Mouse (Mus musculus): Measurements from ENCODE around the gene Sult2b1. TPM values are rescaled to one million over a fixed set of nuclear protein-coding genes. Genes with fewer than 3 reads are reported as not detected.

The Sult2b1 gene
- polyA plus RNA-seq, 1 experiment from 2014 or later: 9.7 TPM

DNA sequence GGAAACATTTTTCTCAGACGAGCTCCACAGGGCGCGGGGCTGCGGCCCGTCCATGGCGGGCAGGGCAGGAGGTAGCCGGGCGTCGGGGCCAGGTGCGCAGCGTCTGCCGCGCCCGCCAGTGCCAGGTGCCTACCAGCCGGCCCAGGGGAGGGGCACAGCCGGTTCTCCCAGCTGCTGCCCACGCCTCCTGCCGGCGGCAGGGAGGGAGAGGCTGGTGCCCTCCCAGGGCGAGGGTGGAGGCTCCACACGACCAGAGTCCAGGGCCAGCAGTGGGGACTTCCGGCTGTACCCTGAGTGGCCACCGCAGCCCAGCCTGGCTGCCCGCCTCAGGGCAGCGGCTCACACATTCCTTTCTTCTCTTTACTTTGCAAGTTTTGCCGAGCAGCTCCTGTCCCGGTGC lies 25.1 kb downstream of the Sult2b1 start:
- Histone ChIP-seq H3K27ac (no peak overlapping the region), H3K9me3 (no peaks in the 10 kb centered on the region), H3K9ac (no peak overlapping the region), H3K4me1 (no peaks in the 10 kb centered on the region), H3K27me3 (replicated peaks) (peaks cover 23% of the 10 kb centered on the region), H3K36me3 (replicated peaks) (no peaks in the 10 kb centered on the region), H3K4me3 (no peak overlapping the region), H3K4me2 (peak overlapping the region; percentile 18)
- no peak for ATAC-seq (replicated peaks)
- 11% methylated on average over 24 of the region's 27 CpGs for WGBS

DNA sequence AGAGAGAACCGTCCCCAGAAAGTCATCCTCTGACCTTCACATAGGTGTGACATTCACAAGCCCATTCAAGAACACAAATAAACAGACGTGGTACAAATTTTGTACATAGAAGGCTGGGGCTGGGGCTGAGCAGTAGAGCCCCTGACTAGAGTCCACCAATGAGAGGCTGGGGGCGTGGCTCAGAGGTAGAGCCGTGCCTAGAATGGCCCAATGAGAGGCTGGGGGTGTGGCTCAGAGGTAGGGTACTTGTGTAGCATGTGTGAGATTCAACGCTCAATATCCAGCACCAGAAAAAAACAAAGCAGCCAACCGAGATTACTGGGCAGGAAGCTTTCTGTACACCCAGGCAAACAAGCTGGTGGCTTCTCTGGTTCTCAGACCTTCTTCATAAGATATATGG lies 28.8 kb downstream of the Sult2b1 start:
- no peaks in the 10 kb centered on the region for H3K9me3 ChIP-seq
- H3K4me1 ChIP-seq: no peaks in the 10 kb centered on the region
- ATAC-seq (replicated peaks): no peak
- H3K27me3 ChIP-seq (replicated peaks): peaks cover 23% of the 10 kb centered on the region
- no peak overlapping the region for H3K4me3 ChIP-seq
- no peaks in the 10 kb centered on the region for H3K36me3 ChIP-seq (replicated peaks)
- H3K27ac ChIP-seq: no peak overlapping the region
- 63% methylated on average over 6 of the region's 6 CpGs for WGBS
- no peak overlapping the region for H3K9ac ChIP-seq
- H3K4me2 ChIP-seq: no peak overlapping the region

DNA sequence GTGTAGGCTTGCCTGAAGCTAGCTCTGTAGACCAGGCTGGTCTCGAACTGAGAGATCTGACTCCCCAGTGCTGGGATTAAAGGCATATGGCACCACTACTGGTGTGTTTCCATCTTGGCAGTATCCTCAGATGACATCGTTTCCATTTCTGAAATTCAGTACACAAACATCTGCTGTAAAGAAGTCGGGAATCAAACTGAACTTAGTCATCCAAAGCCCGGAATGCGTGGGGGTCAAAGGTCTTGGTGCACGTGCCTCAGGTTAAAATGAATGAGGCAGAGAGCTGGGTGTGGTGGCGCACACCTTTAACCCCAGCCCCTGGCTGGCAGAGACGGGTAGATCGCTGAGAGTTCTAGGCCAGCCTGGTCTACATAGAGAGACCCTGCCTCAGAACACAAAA lies 34.3 kb downstream of the Sult2b1 start:
- Histone ChIP-seq H3K27me3 (replicated peaks) (no peaks in the 10 kb centered on the region), H3K4me2 (no peak overlapping the region), H3K4me3 (no peak overlapping the region), H3K9me3 (no peaks in the 10 kb centered on the region), H3K9ac (no peak overlapping the region), H3K27ac (no peak overlapping the region), H3K4me1 (no peaks in the 10 kb centered on the region), H3K36me3 (replicated peaks) (no peaks in the 10 kb centered on the region)
- 87% methylated on average over 9 of the region's 9 CpGs for WGBS
- no peak for ATAC-seq (replicated peaks)

DNA sequence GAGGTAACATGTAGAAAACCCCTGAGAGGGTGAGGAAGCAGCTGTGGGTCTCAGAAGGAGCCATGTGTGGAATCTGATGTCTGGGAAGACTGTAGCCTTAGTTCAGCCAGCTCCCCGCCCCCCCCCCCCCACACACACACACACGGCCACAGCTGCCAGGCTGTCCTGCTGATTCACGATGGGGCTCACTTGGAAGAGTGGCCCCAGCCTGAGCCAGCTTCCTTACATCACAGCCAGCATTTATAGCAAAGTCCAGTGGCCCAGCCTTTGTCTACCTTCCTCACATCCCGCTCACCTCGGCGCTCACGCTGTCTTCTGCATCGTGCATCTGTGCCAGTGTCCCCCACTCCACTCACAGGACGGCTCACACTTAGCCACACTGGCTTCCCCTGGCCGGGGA lies 35.1 kb downstream of the Sult2b1 start:
- no peaks in the 10 kb centered on the region for H3K27me3 ChIP-seq (replicated peaks)
- no peak for ATAC-seq (replicated peaks)
- WGBS: 50% methylated on average over 10 of the region's 10 CpGs
- no peaks in the 10 kb centered on the region for H3K4me1 ChIP-seq
- no peak overlapping the region for H3K4me3 ChIP-seq
- no peak overlapping the region for H3K27ac ChIP-seq
- no peaks in the 10 kb centered on the region for H3K9me3 ChIP-seq
- no peak overlapping the region for H3K9ac ChIP-seq
- H3K4me2 ChIP-seq: no peak overlapping the region
- H3K36me3 ChIP-seq (replicated peaks): no peaks in the 10 kb centered on the region

DNA sequence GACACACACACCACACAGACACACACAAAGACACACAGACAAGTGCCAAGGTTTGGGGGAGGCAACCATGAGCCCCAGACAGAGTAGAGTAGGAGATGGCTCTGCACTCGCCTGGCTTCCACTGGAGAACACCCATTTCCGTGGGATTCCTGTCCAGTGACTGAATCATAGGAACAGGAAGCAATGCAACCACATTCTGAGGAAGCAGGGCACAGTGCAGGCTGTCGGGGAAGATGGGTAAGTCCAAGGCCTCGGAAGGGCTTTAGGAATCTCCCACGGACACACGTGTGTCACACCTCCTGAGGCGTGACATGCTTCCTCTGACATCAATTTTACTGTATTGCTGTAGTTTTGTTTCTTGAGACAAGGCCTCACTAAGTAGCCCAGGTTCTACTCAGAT lies 36.4 kb downstream of the Sult2b1 start:
- no peaks in the 10 kb centered on the region for H3K36me3 ChIP-seq (replicated peaks)
- WGBS: 81% methylated on average over 7 of the region's 7 CpGs

DNA sequence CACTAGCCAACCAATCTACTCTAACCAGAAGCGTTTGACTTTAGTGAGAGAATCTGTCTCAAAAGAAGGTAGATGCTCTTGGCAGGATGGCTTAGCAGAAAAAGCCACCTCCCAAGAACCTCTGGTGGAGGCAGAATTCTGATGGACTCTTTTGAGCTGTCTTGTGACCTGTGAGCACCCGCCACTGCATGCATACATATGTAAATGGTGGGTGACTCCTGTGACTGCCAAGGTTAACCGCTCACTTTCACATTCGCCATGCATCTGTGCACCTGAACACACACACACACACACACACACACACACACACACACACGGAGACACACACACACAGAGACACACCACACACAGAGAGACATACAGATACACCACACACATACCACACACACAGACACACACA lies 37.0 kb downstream of the Sult2b1 start:
- Histone ChIP-seq H3K27me3 (replicated peaks) (no peaks in the 10 kb centered on the region), H3K9ac (no peak overlapping the region), H3K27ac (no peak overlapping the region), H3K9me3 (no peaks in the 10 kb centered on the region), H3K4me1 (no peaks in the 10 kb centered on the region), H3K4me3 (no peak overlapping the region), H3K36me3 (replicated peaks) (no peaks in the 10 kb centered on the region), H3K4me2 (no peak overlapping the region)
- 88% methylated on average over 5 of the region's 5 CpGs for WGBS
- no peak for ATAC-seq (replicated peaks)

More for the DNA sequence above, 36.4 kb downstream of the Sult2b1 start:
- Histone ChIP-seq H3K9ac (no peak overlapping the region), H3K27me3 (replicated peaks) (no peaks in the 10 kb centered on the region), H3K4me3 (no peak overlapping the region), H3K4me1 (no peaks in the 10 kb centered on the region), H3K4me2 (no peak overlapping the region), H3K27ac (no peak overlapping the region), H3K9me3 (no peaks in the 10 kb centered on the region)
- no peak for ATAC-seq (replicated peaks)

DNA sequence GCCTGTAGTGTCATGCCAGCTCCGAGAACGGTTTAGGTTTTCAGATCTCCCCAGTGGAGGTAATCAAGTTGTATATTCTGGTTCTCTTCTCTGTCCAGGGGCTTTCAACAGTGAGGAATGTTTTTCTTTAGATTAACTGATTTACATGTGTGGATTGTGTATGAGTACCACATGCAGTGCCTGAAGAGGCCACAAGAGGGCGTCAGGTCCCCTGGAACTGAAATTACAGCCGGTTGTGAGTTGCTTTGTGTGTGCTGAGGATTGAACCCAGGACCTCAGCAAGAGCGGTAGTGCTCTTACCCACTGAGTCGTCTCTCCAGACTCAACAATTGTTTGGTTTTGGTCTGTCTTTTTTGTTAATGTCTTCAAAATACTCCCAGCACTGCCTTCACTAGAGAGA lies 38.0 kb downstream of the Sult2b1 start:
- Histone ChIP-seq H3K4me2 (no peak overlapping the region), H3K27me3 (replicated peaks) (no peaks in the 10 kb centered on the region), H3K4me3 (no peak overlapping the region), H3K36me3 (replicated peaks) (no peaks in the 10 kb centered on the region), H3K4me1 (no peaks in the 10 kb centered on the region), H3K27ac (no peak overlapping the region), H3K9me3 (no peaks in the 10 kb centered on the region), H3K9ac (no peak overlapping the region)
- ATAC-seq (replicated peaks): no peak
- WGBS: 70% methylated on average over 6 of the region's 6 CpGs

DNA sequence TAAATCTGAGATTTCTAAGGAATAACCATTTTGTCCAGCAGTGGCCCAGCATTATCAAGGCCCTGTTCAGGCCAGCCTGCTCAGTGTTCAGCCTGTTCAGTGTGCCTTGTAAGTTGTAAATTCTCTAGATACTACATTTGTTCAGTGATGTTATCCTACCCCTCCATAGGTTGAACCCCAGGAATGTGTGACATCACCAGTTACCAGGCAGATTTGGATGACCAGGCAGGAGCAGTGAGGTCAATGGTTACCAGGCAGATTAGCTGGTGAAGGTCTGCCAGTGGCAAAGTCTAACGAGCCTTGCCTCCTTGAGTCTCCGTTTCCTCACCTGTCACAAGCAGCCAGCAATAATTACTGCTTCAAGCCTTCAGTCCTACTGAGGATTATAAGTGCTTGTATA lies 40.1 kb downstream of the Sult2b1 start:
- no peaks in the 10 kb centered on the region for H3K9me3 ChIP-seq
- whole genome bisulfite sequencing: 41% methylated on average over 2 of the region's 2 CpGs

DNA sequence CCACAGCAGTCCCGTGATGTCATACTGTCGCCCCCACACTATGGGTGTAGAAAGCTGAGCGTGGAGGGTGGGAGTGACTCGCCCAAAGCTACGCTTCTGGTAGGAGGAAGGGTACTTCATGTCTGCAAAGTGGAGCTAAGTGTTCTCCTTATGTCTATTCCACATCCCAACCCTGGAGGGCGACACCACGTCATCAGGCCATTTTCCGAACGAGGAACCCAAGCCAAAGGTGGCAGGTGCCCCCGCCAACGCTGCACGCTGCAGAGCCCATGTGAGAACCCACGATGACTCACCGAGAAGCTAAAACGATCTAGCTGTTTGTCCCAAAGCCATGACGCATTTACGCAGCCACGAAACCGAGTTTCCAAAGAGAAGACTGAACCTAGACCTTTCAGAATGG lies 42.1 kb downstream of the Sult2b1 start:
- ATAC-seq (replicated peaks): no peak
- no peak overlapping the region for H3K9ac ChIP-seq
- H3K36me3 ChIP-seq (replicated peaks): no peaks in the 10 kb centered on the region
- H3K4me2 ChIP-seq: peak overlapping the region; percentile 12; the same call in 1 of the 2 replicates
- no peaks in the 10 kb centered on the region for H3K27me3 ChIP-seq (replicated peaks)
- H3K27ac ChIP-seq: no peak overlapping the region
- no peaks in the 10 kb centered on the region for H3K4me1 ChIP-seq
- 34% methylated on average over 19 of the region's 19 CpGs for WGBS
- no peaks in the 10 kb centered on the region for H3K9me3 ChIP-seq
- H3K4me3 ChIP-seq: 0 out of 2 replicates have a peak overlapping the region, but pooled peaks have one; percentile 9

More for the DNA sequence above, 40.1 kb downstream of the Sult2b1 start:
- Histone ChIP-seq H3K27ac (no peak overlapping the region), H3K4me3 (no peak overlapping the region), H3K9ac (no peak overlapping the region), H3K36me3 (replicated peaks) (no peaks in the 10 kb centered on the region), H3K4me2 (no peak overlapping the region), H3K27me3 (replicated peaks) (no peaks in the 10 kb centered on the region), H3K4me1 (no peaks in the 10 kb centered on the region)
- no peak for ATAC-seq (replicated peaks)

DNA sequence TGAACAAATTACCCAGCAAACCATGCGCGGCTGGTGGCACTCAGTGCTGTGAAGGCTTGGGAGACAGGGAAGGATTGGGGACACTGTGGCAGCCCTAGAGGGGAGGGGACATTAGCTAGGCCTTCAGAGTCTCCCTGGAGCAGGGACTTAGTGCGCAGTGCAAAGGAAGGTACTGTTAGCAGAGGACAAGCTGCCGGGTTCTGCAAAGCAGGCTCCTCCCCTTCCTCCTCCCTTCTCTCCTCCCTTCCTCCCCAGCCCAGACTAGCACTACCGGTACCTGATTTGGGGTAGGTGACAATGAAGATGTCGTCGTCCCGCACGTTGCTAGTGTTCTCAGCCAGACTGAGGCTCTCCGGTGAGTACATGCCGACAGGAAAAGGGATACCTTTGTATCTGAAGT lies 42.7 kb downstream of the Sult2b1 start:
- 0 out of 2 replicates have a peak overlapping the region, but pooled peaks have one; percentile 9 for H3K4me3 ChIP-seq
- ATAC-seq (replicated peaks): no peak
- no peaks in the 10 kb centered on the region for H3K27me3 ChIP-seq (replicated peaks)
- no peak overlapping the region for H3K27ac ChIP-seq
- no peaks in the 10 kb centered on the region for H3K4me1 ChIP-seq
- H3K9ac ChIP-seq: no peak overlapping the region
- peak overlapping the region; percentile 12; the same call in 1 of the 2 replicates for H3K4me2 ChIP-seq
- WGBS: 39% methylated on average over 11 of the region's 11 CpGs
- H3K36me3 ChIP-seq (replicated peaks): no peaks in the 10 kb centered on the region
- H3K9me3 ChIP-seq: no peaks in the 10 kb centered on the region

DNA sequence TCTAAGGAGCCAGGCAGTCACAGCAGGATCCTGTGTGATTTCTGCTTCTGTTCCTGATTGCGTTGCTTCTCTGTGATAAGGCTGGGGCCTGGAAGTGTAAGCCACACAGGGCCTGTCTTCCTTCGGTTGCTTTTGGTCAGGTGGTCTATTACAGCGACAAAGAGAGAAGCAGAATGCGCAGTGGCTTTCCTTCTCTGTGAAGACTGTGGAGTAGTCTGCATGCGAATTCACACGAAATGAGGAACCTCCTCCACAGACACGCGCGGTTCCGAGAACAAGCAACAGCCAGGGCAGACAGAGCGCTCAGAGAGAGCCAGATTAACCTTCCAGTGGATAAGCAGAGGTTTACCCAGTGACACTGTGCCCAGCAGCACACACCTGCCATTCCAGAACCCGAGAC lies 43.2 kb downstream of the Sult2b1 start:
- Histone ChIP-seq H3K4me2 (no peak overlapping the region), H3K27me3 (replicated peaks) (no peaks in the 10 kb centered on the region), H3K9ac (no peak overlapping the region), H3K4me3 (no peak overlapping the region), H3K27ac (no peak overlapping the region), H3K9me3 (no peaks in the 10 kb centered on the region), H3K36me3 (replicated peaks) (no peaks in the 10 kb centered on the region), H3K4me1 (no peaks in the 10 kb centered on the region)
- ATAC-seq (replicated peaks): no peak
- WGBS: 82% methylated on average over 12 of the region's 12 CpGs

DNA sequence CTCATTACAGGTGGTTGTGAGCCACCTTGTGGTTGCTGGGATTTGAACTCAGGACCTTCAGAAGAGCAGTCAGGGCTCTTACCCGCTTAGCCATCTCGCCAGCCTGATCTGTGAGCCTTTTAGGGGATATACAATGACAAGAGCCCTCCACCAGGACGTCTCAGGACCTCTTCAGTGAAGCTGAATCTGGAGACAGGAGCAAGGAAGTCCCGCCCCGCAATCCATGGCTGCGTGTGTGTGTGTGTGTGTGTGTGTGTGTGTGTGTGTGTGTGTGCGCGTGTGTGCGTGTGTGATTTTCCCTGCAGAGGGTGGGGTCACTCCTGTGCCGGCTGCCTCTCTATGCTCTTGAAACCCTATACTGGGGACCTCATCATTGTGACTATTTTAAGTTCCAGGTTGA lies 44.6 kb downstream of the Sult2b1 start:
- H3K27me3 ChIP-seq (replicated peaks): no peaks in the 10 kb centered on the region
- no peaks in the 10 kb centered on the region for H3K9me3 ChIP-seq
- no peaks in the 10 kb centered on the region for H3K36me3 ChIP-seq (replicated peaks)
- H3K9ac ChIP-seq: no peak overlapping the region
- no peak overlapping the region for H3K4me3 ChIP-seq
- peak; percentile 20; the same call in 1 of the 2 replicates for ATAC-seq (replicated peaks)
- no peaks in the 10 kb centered on the region for H3K4me1 ChIP-seq
- H3K27ac ChIP-seq: no peak overlapping the region
- no peak overlapping the region for H3K4me2 ChIP-seq
- WGBS: 76% methylated on average over 10 of the region's 10 CpGs

DNA sequence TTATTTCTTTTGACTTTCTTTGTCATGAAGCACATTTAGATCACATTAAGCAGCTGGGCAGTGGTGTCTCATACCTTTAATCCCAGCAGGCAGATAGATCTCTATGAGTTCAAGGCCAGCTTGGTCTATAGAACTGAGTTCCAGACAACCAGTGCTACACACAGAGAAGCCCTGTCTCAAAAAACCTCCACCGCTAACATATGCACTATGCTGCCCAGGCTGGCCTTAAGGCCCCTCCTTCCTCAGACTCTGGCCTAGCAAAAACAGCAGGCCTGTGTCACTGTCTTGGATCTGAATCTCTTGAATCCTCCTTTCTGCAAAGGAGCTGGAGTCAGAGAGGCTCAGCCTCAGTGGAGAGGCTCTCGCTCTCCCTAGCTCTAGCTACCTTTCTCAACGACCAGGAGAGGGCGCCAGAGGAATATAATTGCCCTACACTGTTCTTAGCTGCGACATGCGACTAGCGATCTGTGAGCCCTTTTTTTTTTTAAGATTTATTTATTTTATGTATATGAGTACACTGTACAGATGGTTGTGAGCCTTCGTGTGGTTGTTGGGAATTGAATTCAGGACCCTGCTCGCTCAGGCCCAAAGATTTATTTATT lies 45.2 kb downstream of the Sult2b1 start:
- 6% methylated on average over 9 of the region's 9 CpGs for WGBS
- H3K4me3 ChIP-seq: no peak overlapping the region
- ATAC-seq (replicated peaks): peak; percentile 83
- H3K9me3 ChIP-seq: no peaks in the 10 kb centered on the region
- no peaks in the 10 kb centered on the region for H3K27me3 ChIP-seq (replicated peaks)
- H3K4me1 ChIP-seq: no peaks in the 10 kb centered on the region
- no peaks in the 10 kb centered on the region for H3K36me3 ChIP-seq (replicated peaks)
- no peak overlapping the region for H3K4me2 ChIP-seq
- H3K27ac ChIP-seq: no peak overlapping the region
- H3K9ac ChIP-seq: no peak overlapping the region

Data from midbrain, embryonic 15.5 days (tissue).